Mouse (Mus musculus) forebrain, embryonic 10.5 days (tissue): ENCODE data around the gene Exd1. TPM values are rescaled to one million over a fixed set of nuclear protein-coding genes. Genes with fewer than 3 reads are reported as not detected.

ENCODE experiments used
- DNase-seq: peaks from one replicate; pipeline ENCODE4 v3.0.0-alpha.2; 2017; ENCODE audit warnings: low spot score; ENCODE audit errors: extremely low spot score
- H3K27ac ChIP-seq: fragments of 300-500 bp; sonication (generic); 2 replicates; pipeline ENCODE4 v1.5.1; 2016; ENCODE audit warnings: mild to moderate bottlenecking
- H3K27me3 ChIP-seq: fragments of 300-500 bp; sonication (generic); 2 replicates; pipeline ENCODE4 v1.6.1; 2016; ENCODE audit warnings: mild to moderate bottlenecking; ENCODE audit not compliant: poor library complexity, severe bottlenecking
- H3K36me3 ChIP-seq: fragments of 300-500 bp; sonication (generic); replicated peaks from 2 replicates; pipeline ENCODE4 v1.6.1; 2016; ENCODE audit warnings: mild to moderate bottlenecking, moderate library complexity
- H3K4me1 ChIP-seq: fragments of 300-500 bp; sonication (generic); 2 replicates; pipeline ENCODE4 v1.6.1; 2016
- H3K4me3 ChIP-seq: fragments of 300-500 bp; sonication (generic); 2 replicates; pipeline ENCODE4 v1.5.1; 2016; ENCODE audit warnings: mild to moderate bottlenecking, moderate library complexity
- H3K9me3 ChIP-seq: fragments of 300-500 bp; sonication (generic); 2 replicates; pipeline ENCODE4 v1.6.1; 2016; ENCODE audit warnings: mild to moderate bottlenecking, moderate library complexity
- WGBS: fragments of 180-500 bp; shearing (Covaris S2); methylation state at CpG from one replicate; pipeline ENCODE4 v1.1.7; 2016; 5-methylcytosine and 5-hydroxymethylcytosine counted together
- polyA plus RNA-seq: library from polyadenylated mRNA; unstranded; fragments of >200 nt; fragmentation: Nextera tagmentation; extraction: Ambion mirVana; gene quantifications from 2 replicates; pipeline ENCODE4 v1.2.1, GENCODE M21; 2016

Gene Exd1
- polyA plus RNA-seq, 1 experiment from 2014 or later: 0.73 TPM

GRCm38 (mm10) chr2:119565284-119565683 is 17.9 kb upstream of the Exd1 start:
- no peaks in the 10 kb centered on the region for H3K27me3 ChIP-seq
- no peak overlapping the region for H3K4me3 ChIP-seq
- 94% methylated on average over 4 of the region's 4 CpGs for WGBS
- H3K9me3 ChIP-seq: no peaks in the 10 kb centered on the region
- peaks cover 25% of the 10 kb centered on the region for H3K36me3 ChIP-seq
- H3K4me1 ChIP-seq: no peaks in the 10 kb centered on the region
- H3K27ac ChIP-seq: no peak overlapping the region
- DNase-seq: no peak

- H3K9me3 ChIP-seq: no peaks in the 10 kb centered on the region
- H3K27ac ChIP-seq: no peak overlapping the region
- H3K36me3 ChIP-seq: peaks cover 17% of the 10 kb centered on the region
- WGBS: 94% methylated on average over 3 of the region's 3 CpGs
- no peaks in the 10 kb centered on the region for H3K27me3 ChIP-seq
- DNase-seq: no peak
- H3K4me1 ChIP-seq: 0 out of 2 replicates have a peak, but pooled peaks cover 8% of the 10 kb centered on the region
- H3K4me3 ChIP-seq: no peak overlapping the region
Measured at GRCm38 (mm10) chr2:119561794-119562193, 14.4 kb upstream of the Exd1 start.

GRCm38 (mm10) chr2:119558737-119559340 is 11.4 kb upstream of the Exd1 start:
- 79% methylated on average over 7 of the region's 7 CpGs for WGBS
- no peaks in the 10 kb centered on the region for H3K27me3 ChIP-seq
- no peak overlapping the region for H3K4me3 ChIP-seq
- no peak for DNase-seq
- 0 out of 2 replicates have a peak, but pooled peaks cover 8% of the 10 kb centered on the region for H3K4me1 ChIP-seq
- H3K36me3 ChIP-seq: peaks cover 12% of the 10 kb centered on the region
- H3K9me3 ChIP-seq: no peaks in the 10 kb centered on the region
- H3K27ac ChIP-seq: no peak overlapping the region

- Histone ChIP-seq H3K4me3 (no peak overlapping the region), H3K27me3 (no peaks in the 10 kb centered on the region), H3K9me3 (no peaks in the 10 kb centered on the region), H3K4me1 (0 out of 2 replicates have a peak, but pooled peaks cover 8% of the 10 kb centered on the region), H3K36me3 (peaks cover 6% of the 10 kb centered on the region), H3K27ac (no peak overlapping the region)
- DNase-seq: no peak
- 91% methylated on average over 3 of the region's 3 CpGs for WGBS
Measured at GRCm38 (mm10) chr2:119558039-119558438, 10.6 kb upstream of the Exd1 start.

GRCm38 (mm10) chr2:119549678-119550077 is 2.3 kb upstream of the Exd1 start:
- Histone ChIP-seq H3K36me3 (0 out of 2 replicates have a peak, but pooled peaks cover 3% of the 10 kb centered on the region), H3K4me1 (peaks cover 27% of the 10 kb centered on the region), H3K9me3 (no peaks in the 10 kb centered on the region), H3K4me3 (no peak overlapping the region), H3K27me3 (no peaks in the 10 kb centered on the region), H3K27ac (no peak overlapping the region)
- no peak for DNase-seq
- 86% methylated on average over 2 of the region's 2 CpGs for WGBS

GRCm38 (mm10) chr2:119548691-119549090 is 1.3 kb upstream of the Exd1 start:
- H3K4me1 ChIP-seq: peaks cover 27% of the 10 kb centered on the region
- DNase-seq: no peak
- 0 out of 2 replicates have a peak, but pooled peaks cover 3% of the 10 kb centered on the region for H3K36me3 ChIP-seq
- 80% methylated on average over 5 of the region's 5 CpGs for WGBS
- H3K4me3 ChIP-seq: peak overlapping the region; percentile 79
- no peaks in the 10 kb centered on the region for H3K9me3 ChIP-seq
- no peaks in the 10 kb centered on the region for H3K27me3 ChIP-seq
- no peak overlapping the region for H3K27ac ChIP-seq

- no peaks in the 10 kb centered on the region for H3K9me3 ChIP-seq
- no peaks in the 10 kb centered on the region for H3K27me3 ChIP-seq
- peak overlapping the region; percentile 79 for H3K4me3 ChIP-seq
- H3K27ac ChIP-seq: peak overlapping the region; percentile 88; the same call in 1 of the 2 replicates
- peaks cover 27% of the 10 kb centered on the region for H3K4me1 ChIP-seq
- no peak for DNase-seq
- WGBS: 19% methylated on average over 3 of the region's 3 CpGs
- H3K36me3 ChIP-seq: 0 out of 2 replicates have a peak, but pooled peaks cover 3% of the 10 kb centered on the region
Measured at GRCm38 (mm10) chr2:119548371-119548660, 889 bp upstream of the Exd1 start.

- peak; percentile 88 for DNase-seq
- H3K4me3 ChIP-seq: peak overlapping the region; percentile 79
- H3K9me3 ChIP-seq: no peaks in the 10 kb centered on the region
- under 1% methylated on average over 30 of the region's 30 CpGs for WGBS
- H3K36me3 ChIP-seq: 0 out of 2 replicates have a peak, but pooled peaks cover 3% of the 10 kb centered on the region
- no peaks in the 10 kb centered on the region for H3K27me3 ChIP-seq
- H3K4me1 ChIP-seq: peaks cover 27% of the 10 kb centered on the region
- peak overlapping the region; percentile 88 for H3K27ac ChIP-seq
Measured at GRCm38 (mm10) chr2:119546848-119547521, 442 bp downstream of the Exd1 start.

- H3K27me3 ChIP-seq: no peaks in the 10 kb centered on the region
Measured at GRCm38 (mm10) chr2:119543656-119544055, 3.8 kb downstream of the Exd1 start.

GRCm38 (mm10) chr2:119542106-119542505 is 5.3 kb downstream of the Exd1 start:
- Histone ChIP-seq H3K4me3 (no peak overlapping the region), H3K9me3 (no peaks in the 10 kb centered on the region), H3K36me3 (no peaks in the 10 kb centered on the region), H3K27ac (no peak overlapping the region), H3K27me3 (no peaks in the 10 kb centered on the region), H3K4me1 (peaks cover 4% of the 10 kb centered on the region)
- peak; percentile 27 for DNase-seq
- 19% methylated on average over 1 of the region's 1 CpGs for WGBS

More at GRCm38 (mm10) chr2:119543656-119544055, 3.8 kb downstream of the Exd1 start:
- peaks cover 20% of the 10 kb centered on the region for H3K4me1 ChIP-seq
- H3K36me3 ChIP-seq: no peaks in the 10 kb centered on the region
- H3K9me3 ChIP-seq: no peaks in the 10 kb centered on the region
- no peak overlapping the region for H3K27ac ChIP-seq
- 87% methylated on average over 2 of the region's 2 CpGs for WGBS
- no peak overlapping the region for H3K4me3 ChIP-seq
- no peak for DNase-seq

- Histone ChIP-seq H3K4me1 (no peaks in the 10 kb centered on the region), H3K27ac (no peak overlapping the region), H3K27me3 (no peaks in the 10 kb centered on the region), H3K4me3 (no peak overlapping the region), H3K9me3 (no peaks in the 10 kb centered on the region), H3K36me3 (no peaks in the 10 kb centered on the region)
- no peak for DNase-seq
- WGBS: 85% methylated on average over 9 of the region's 9 CpGs
Measured at GRCm38 (mm10) chr2:119538802-119539201, 8.6 kb downstream of the Exd1 start.

GRCm38 (mm10) chr2:119525422-119525821 is 22.0 kb downstream of the Exd1 start:
- Histone ChIP-seq H3K4me1 (no peaks in the 10 kb centered on the region), H3K4me3 (no peak overlapping the region), H3K27me3 (no peaks in the 10 kb centered on the region), H3K9me3 (no peaks in the 10 kb centered on the region), H3K36me3 (no peaks in the 10 kb centered on the region), H3K27ac (no peak overlapping the region)
- WGBS: 61% methylated on average over 4 of the region's 4 CpGs
- DNase-seq: no peak

- DNase-seq: no peak
- Histone ChIP-seq H3K36me3 (no peaks in the 10 kb centered on the region), H3K27me3 (no peaks in the 10 kb centered on the region), H3K4me3 (no peak overlapping the region), H3K9me3 (no peaks in the 10 kb centered on the region), H3K4me1 (no peaks in the 10 kb centered on the region), H3K27ac (no peak overlapping the region)
- WGBS: 87% methylated on average over 4 of the region's 4 CpGs
Measured at GRCm38 (mm10) chr2:119523836-119524235, 23.6 kb downstream of the Exd1 start.
